Mouse (Mus musculus): ENCODE results near the gene Lingo1. TPM values are rescaled to one million over a fixed set of nuclear protein-coding genes. Genes with fewer than 3 reads are reported as not detected.

Gene Lingo1
- polyA plus RNA-seq, 1 experiment from 2014 or later = 0.93 TPM

- WGBS = 35% methylated on average over 15 of the region's 15 CpGs
- Histone ChIP-seq H3K4me2 (ENCODE audit: low read depth, severe bottlenecking) (no peak overlapping the region), H3K4me3 (ENCODE audit: low read depth, low read length) (no peak overlapping the region), H3K4me1 (ENCODE audit: control insufficient read depth, insufficient read depth, low read length) (peaks cover 2% of the 10 kb centered on the region; the same call in 1 of the 2 replicates), H3K27ac (replicated peaks; ENCODE audit: low read depth, low read length) (no peak overlapping the region), H3K36me3 (ENCODE audit: control insufficient read depth, insufficient read depth, low read length) (no peaks in the 10 kb centered on the region), H3K9me3 (ENCODE audit: control insufficient read depth, low read length) (no peaks in the 10 kb centered on the region), H3K27me3 (ENCODE audit: control insufficient read depth, insufficient read depth, low read length) (no peaks in the 10 kb centered on the region), H3K9ac (ENCODE audit: low read length) (no peak overlapping the region)
- DNase-seq (ENCODE audit: low spot score) (peak; percentile 60), ATAC-seq (ENCODE audit: insufficient number of reproducible peaks, low FRiP score, low TSS enrichment, low read depth) (peak; percentile 26; the same call in 1 of the 2 replicates)
These were observed 89.7 kb downstream of the Lingo1 start for GRCm38 (mm10) chr9:56706482-56707085.

- no peaks in the 10 kb centered on the region for H3K27me3 ChIP-seq (ENCODE audit: control insufficient read depth, insufficient read depth, low read length)
- ATAC-seq (ENCODE audit: insufficient number of reproducible peaks, low FRiP score, low TSS enrichment, low read depth) (no peak), DNase-seq (ENCODE audit: low spot score) (no peak)
- 67% methylated on average over 3 of the region's 3 CpGs for WGBS
- H3K27ac ChIP-seq (replicated peaks; ENCODE audit: low read depth, low read length) = no peak overlapping the region
- peaks cover under 1% of the 10 kb centered on the region; the same call in 1 of the 2 replicates for H3K4me1 ChIP-seq (ENCODE audit: control insufficient read depth, insufficient read depth, low read length)
- H3K4me2 ChIP-seq (ENCODE audit: low read depth, severe bottlenecking) = no peak overlapping the region
- H3K9ac ChIP-seq (ENCODE audit: low read length) = no peak overlapping the region
- no peaks in the 10 kb centered on the region for H3K36me3 ChIP-seq (ENCODE audit: control insufficient read depth, insufficient read depth, low read length)
- no peak overlapping the region for H3K4me3 ChIP-seq (ENCODE audit: low read depth, low read length)
- H3K9me3 ChIP-seq (ENCODE audit: control insufficient read depth, low read length) = no peaks in the 10 kb centered on the region
These were observed 94.9 kb downstream of the Lingo1 start for GRCm38 (mm10) chr9:56701394-56701793.

- no peak overlapping the region for H3K4me2 ChIP-seq (ENCODE audit: low read depth, severe bottlenecking)
- H3K4me1 ChIP-seq (ENCODE audit: control insufficient read depth, insufficient read depth, low read length) = no peaks in the 10 kb centered on the region
- no peak overlapping the region for H3K27ac ChIP-seq (replicated peaks; ENCODE audit: low read depth, low read length)
- H3K27me3 ChIP-seq (ENCODE audit: control insufficient read depth, insufficient read depth, low read length) = no peaks in the 10 kb centered on the region
- DNase-seq (ENCODE audit: low spot score) (peak; percentile 29), ATAC-seq (ENCODE audit: insufficient number of reproducible peaks, low FRiP score, low TSS enrichment, low read depth) (no peak)
- H3K9me3 ChIP-seq (ENCODE audit: control insufficient read depth, low read length) = no peaks in the 10 kb centered on the region
- no peak overlapping the region for H3K9ac ChIP-seq (ENCODE audit: low read length)
- 49% methylated on average over 8 of the region's 8 CpGs for WGBS
- H3K4me3 ChIP-seq (ENCODE audit: low read depth, low read length) = no peak overlapping the region
- H3K36me3 ChIP-seq (ENCODE audit: control insufficient read depth, insufficient read depth, low read length) = no peaks in the 10 kb centered on the region
These were observed 95.4 kb downstream of the Lingo1 start for GRCm38 (mm10) chr9:56700866-56701265.

- no peaks in the 10 kb centered on the region for H3K36me3 ChIP-seq (ENCODE audit: control insufficient read depth, insufficient read depth, low read length)
- no peak overlapping the region for H3K4me3 ChIP-seq (ENCODE audit: low read depth, low read length)
- ATAC-seq (ENCODE audit: insufficient number of reproducible peaks, low FRiP score, low TSS enrichment, low read depth) (no peak), DNase-seq (ENCODE audit: low spot score) (no peak)
- H3K27me3 ChIP-seq (ENCODE audit: control insufficient read depth, insufficient read depth, low read length) = no peaks in the 10 kb centered on the region
- H3K4me2 ChIP-seq (ENCODE audit: low read depth, severe bottlenecking) = no peak overlapping the region
- WGBS = 52% methylated on average over 7 of the region's 7 CpGs
- no peaks in the 10 kb centered on the region for H3K4me1 ChIP-seq (ENCODE audit: control insufficient read depth, insufficient read depth, low read length)
- H3K9ac ChIP-seq (ENCODE audit: low read length) = no peak overlapping the region
- H3K27ac ChIP-seq (replicated peaks; ENCODE audit: low read depth, low read length) = no peak overlapping the region
- H3K9me3 ChIP-seq (ENCODE audit: control insufficient read depth, low read length) = no peaks in the 10 kb centered on the region
These were observed 97.4 kb downstream of the Lingo1 start for GRCm38 (mm10) chr9:56698715-56699370.

GRCm38 (mm10) chr9:56694079-56694478 lies 102.2 kb downstream of the Lingo1 start:
- Histone ChIP-seq H3K4me3 (ENCODE audit: low read depth, low read length) (no peak overlapping the region), H3K4me2 (ENCODE audit: low read depth, severe bottlenecking) (no peak overlapping the region), H3K9me3 (ENCODE audit: control insufficient read depth, low read length) (no peaks in the 10 kb centered on the region), H3K27ac (replicated peaks; ENCODE audit: low read depth, low read length) (no peak overlapping the region), H3K36me3 (ENCODE audit: control insufficient read depth, insufficient read depth, low read length) (no peaks in the 10 kb centered on the region), H3K9ac (ENCODE audit: low read length) (no peak overlapping the region), H3K4me1 (ENCODE audit: control insufficient read depth, insufficient read depth, low read length) (no peaks in the 10 kb centered on the region), H3K27me3 (ENCODE audit: control insufficient read depth, insufficient read depth, low read length) (no peaks in the 10 kb centered on the region)
- no peak for DNase-seq (ENCODE audit: low spot score)
- no peak for ATAC-seq (ENCODE audit: insufficient number of reproducible peaks, low FRiP score, low TSS enrichment, low read depth)
- WGBS = 76% methylated on average over 3 of the region's 3 CpGs

GRCm38 (mm10) chr9:56691226-56691625 lies 105.0 kb downstream of the Lingo1 start:
- H3K36me3 ChIP-seq (ENCODE audit: control insufficient read depth, insufficient read depth, low read length) = no peaks in the 10 kb centered on the region
- no peak for ATAC-seq (ENCODE audit: insufficient number of reproducible peaks, low FRiP score, low TSS enrichment, low read depth)
- 88% methylated on average over 3 of the region's 3 CpGs for WGBS

GRCm38 (mm10) chr9:56690679-56691078 lies 105.6 kb downstream of the Lingo1 start:
- H3K9ac ChIP-seq (ENCODE audit: low read length) = no peak overlapping the region
- no peaks in the 10 kb centered on the region for H3K27me3 ChIP-seq (ENCODE audit: control insufficient read depth, insufficient read depth, low read length)
- no peak for ATAC-seq (ENCODE audit: insufficient number of reproducible peaks, low FRiP score, low TSS enrichment, low read depth)
- H3K9me3 ChIP-seq (ENCODE audit: control insufficient read depth, low read length) = no peaks in the 10 kb centered on the region
- H3K4me3 ChIP-seq (ENCODE audit: low read depth, low read length) = no peak overlapping the region
- no peak for DNase-seq (ENCODE audit: low spot score)
- H3K4me1 ChIP-seq (ENCODE audit: control insufficient read depth, insufficient read depth, low read length) = peaks cover 11% of the 10 kb centered on the region; the same call in 1 of the 2 replicates
- 70% methylated on average over 1 of the region's 1 CpGs for WGBS
- no peak overlapping the region for H3K27ac ChIP-seq (replicated peaks; ENCODE audit: low read depth, low read length)
- no peak overlapping the region for H3K4me2 ChIP-seq (ENCODE audit: low read depth, severe bottlenecking)
- no peaks in the 10 kb centered on the region for H3K36me3 ChIP-seq (ENCODE audit: control insufficient read depth, insufficient read depth, low read length)

More at GRCm38 (mm10) chr9:56691226-56691625, 105.0 kb downstream of the Lingo1 start:
- no peak overlapping the region for H3K9ac ChIP-seq (ENCODE audit: low read length)
- H3K4me1 ChIP-seq (ENCODE audit: control insufficient read depth, insufficient read depth, low read length) = peaks cover 10% of the 10 kb centered on the region; the same call in 1 of the 2 replicates
- H3K4me2 ChIP-seq (ENCODE audit: low read depth, severe bottlenecking) = no peak overlapping the region
- H3K9me3 ChIP-seq (ENCODE audit: control insufficient read depth, low read length) = no peaks in the 10 kb centered on the region
- no peaks in the 10 kb centered on the region for H3K27me3 ChIP-seq (ENCODE audit: control insufficient read depth, insufficient read depth, low read length)
- no peak for DNase-seq (ENCODE audit: low spot score)
- H3K27ac ChIP-seq (replicated peaks; ENCODE audit: low read depth, low read length) = no peak overlapping the region
- no peak overlapping the region for H3K4me3 ChIP-seq (ENCODE audit: low read depth, low read length)

GRCm38 (mm10) chr9:56687490-56687889 lies 108.8 kb downstream of the Lingo1 start:
- Histone ChIP-seq H3K4me3 (ENCODE audit: low read depth, low read length) (no peak overlapping the region), H3K4me1 (ENCODE audit: control insufficient read depth, insufficient read depth, low read length) (peaks cover 11% of the 10 kb centered on the region; the same call in 1 of the 2 replicates), H3K9ac (ENCODE audit: low read length) (no peak overlapping the region), H3K27me3 (ENCODE audit: control insufficient read depth, insufficient read depth, low read length) (no peaks in the 10 kb centered on the region), H3K36me3 (ENCODE audit: control insufficient read depth, insufficient read depth, low read length) (no peaks in the 10 kb centered on the region), H3K4me2 (ENCODE audit: low read depth, severe bottlenecking) (no peak overlapping the region), H3K9me3 (ENCODE audit: control insufficient read depth, low read length) (no peaks in the 10 kb centered on the region), H3K27ac (replicated peaks; ENCODE audit: low read depth, low read length) (no peak overlapping the region)
- WGBS = 80% methylated on average over 5 of the region's 5 CpGs
- no peak for ATAC-seq (ENCODE audit: insufficient number of reproducible peaks, low FRiP score, low TSS enrichment, low read depth)
- no peak for DNase-seq (ENCODE audit: low spot score)

Measured in limb, embryonic 11.5 days (tissue).